Mouse (Mus musculus) heart, embryonic 16.5 days (tissue): ENCODE measurements around the gene Prm1. TPM values are rescaled to one million over a fixed set of nuclear protein-coding genes. Genes with fewer than 3 reads are reported as not detected.

Source experiments
- ATAC-seq: fragments of 200-750 bp; cut with Nextera tagmentation; replicated peaks from 2 replicates; pipeline ENCODE4 v1.8.0; 2017; ENCODE audit warnings: moderate number of reproducible peaks; ENCODE audit not compliant: insufficient read depth, low FRiP score; ENCODE audit errors: extremely low read depth
- H3K27ac ChIP-seq: fragments of 300-500 bp; sonication (generic); 2 replicates; pipeline ENCODE4 v1.5.1; 2014; ENCODE audit warnings: mild to moderate bottlenecking, low read length, control low read depth, moderate library complexity
- H3K27me3 ChIP-seq: fragments of 300-500 bp; sonication (generic); 2 replicates; pipeline ENCODE4 v1.6.1; 2014; ENCODE audit warnings: low read length, mixed read lengths; ENCODE audit not compliant: control insufficient read depth, insufficient read depth
- H3K36me3 ChIP-seq: fragments of 300-500 bp; sonication (generic); 2 replicates; pipeline ENCODE4 v1.6.1; 2014; ENCODE audit not compliant: control insufficient read depth, insufficient read depth
- H3K4me1 ChIP-seq: fragments of 300-500 bp; sonication (generic); 2 replicates; pipeline ENCODE4 v1.6.1; 2014; ENCODE audit warnings: low read length, mixed read lengths; ENCODE audit not compliant: control insufficient read depth, insufficient read depth
- H3K4me2 ChIP-seq: fragments of 300-500 bp; sonication (generic); 2 replicates; pipeline ENCODE4 v1.6.1; 2014; ENCODE audit warnings: low read depth, mild to moderate bottlenecking, control low read depth, low read length
- H3K4me3 ChIP-seq: fragments of 300-500 bp; sonication (generic); 2 replicates; pipeline ENCODE4 v1.5.1; 2014; ENCODE audit warnings: mild to moderate bottlenecking, control low read depth, low read length
- H3K9ac ChIP-seq: fragments of 300-500 bp; sonication (generic); 2 replicates; pipeline ENCODE4 v1.6.1; 2014; ENCODE audit warnings: low read length, control low read depth
- H3K9me3 ChIP-seq: fragments of 300-500 bp; sonication (generic); replicated peaks from 2 replicates; pipeline ENCODE4 v1.6.1; 2016; ENCODE audit warnings: low read length; ENCODE audit not compliant: control insufficient read depth
- whole genome bisulfite sequencing: fragments of 180-500 bp; shearing (Covaris S2); extraction: QIAGEN DNeasy Blood & Tissue Kit; methylation state at CpG from one replicate; pipeline ENCODE4 v1.1.7; 2014; 5-methylcytosine and 5-hydroxymethylcytosine counted together
- polyA plus RNA-seq: library from polyadenylated mRNA; unstranded; fragments of >200 nt; fragmentation: Nextera tagmentation; extraction: Ambion mirVana; gene quantifications from 2 replicates; pipeline ENCODE4 v1.2.1, GENCODE M21; 2015

The Prm1 gene
- polyA plus RNA-seq, 1 experiment from 2014 or later, result 0.58 TPM

DNA sequence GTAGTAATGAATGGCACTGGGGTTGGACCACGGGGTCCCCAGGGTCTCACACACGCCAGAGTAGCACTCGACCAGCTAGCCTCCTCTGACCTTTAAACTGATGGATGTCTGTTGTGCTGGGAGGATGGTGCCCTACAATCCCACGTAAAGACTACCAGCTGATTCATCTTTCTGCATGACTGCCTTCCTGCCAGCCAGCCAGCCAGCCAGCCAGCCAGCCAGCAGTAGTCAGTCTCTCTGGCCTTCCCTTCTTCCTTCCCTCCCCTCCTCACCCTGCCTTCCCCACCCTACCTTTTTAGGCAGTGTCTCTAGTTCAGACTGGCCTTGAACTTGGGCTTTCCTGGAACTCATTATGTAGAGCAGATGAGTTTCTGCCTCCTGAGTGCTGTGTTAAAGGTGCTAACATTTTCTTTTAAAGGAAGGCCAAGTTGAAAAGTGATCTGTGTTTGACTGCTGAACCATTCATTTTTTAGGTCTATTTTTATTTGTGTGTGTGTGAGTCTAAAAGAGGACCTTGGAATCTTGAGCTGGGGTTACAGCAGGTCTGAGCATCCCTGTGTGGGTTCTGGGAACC is 36.7 kb upstream of the Prm1 start:
- Histone ChIP-seq H3K9ac (no peak overlapping the region), H3K27me3 (no peaks in the 10 kb centered on the region), H3K4me3 (no peak overlapping the region), H3K27ac (no peak overlapping the region), H3K4me2 (no peak overlapping the region), H3K36me3 (no peaks in the 10 kb centered on the region), H3K4me1 (peaks cover 45% of the 10 kb centered on the region), H3K9me3 (no peaks in the 10 kb centered on the region)
- 86% methylated on average over 4 of the region's 4 CpGs for WGBS
- ATAC-seq, result no peak

DNA sequence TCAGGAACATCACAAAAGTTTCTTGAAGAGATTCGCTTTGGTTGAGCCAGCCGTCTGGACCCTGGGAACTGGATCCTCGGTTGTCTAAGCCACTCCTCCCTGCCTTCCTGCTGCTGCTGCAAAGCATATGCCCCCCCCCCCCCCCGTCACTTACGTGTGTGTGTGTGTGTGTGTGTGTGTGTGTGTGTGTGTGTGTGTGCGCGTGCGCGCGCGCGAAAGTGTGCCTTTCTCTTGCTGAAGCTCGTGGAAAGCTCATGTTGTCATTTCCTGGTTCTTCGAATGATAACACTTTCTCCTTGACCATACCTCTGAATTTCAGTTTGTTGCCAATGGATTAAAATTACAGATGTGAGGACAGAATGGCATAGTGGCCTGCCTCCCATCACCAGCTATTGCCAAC is 34.4 kb upstream of the Prm1 start:
- no peaks in the 10 kb centered on the region for H3K9me3 ChIP-seq
- no peaks in the 10 kb centered on the region for H3K27me3 ChIP-seq
- no peak overlapping the region for H3K4me3 ChIP-seq
- no peak overlapping the region for H3K4me2 ChIP-seq
- H3K4me1 ChIP-seq, result peaks cover 53% of the 10 kb centered on the region
- 84% methylated on average over 13 of the region's 14 CpGs for WGBS
- H3K36me3 ChIP-seq, result no peaks in the 10 kb centered on the region
- H3K27ac ChIP-seq, result peak overlapping the region; percentile 82; the same call in 1 of the 2 replicates
- no peak for ATAC-seq
- no peak overlapping the region for H3K9ac ChIP-seq

DNA sequence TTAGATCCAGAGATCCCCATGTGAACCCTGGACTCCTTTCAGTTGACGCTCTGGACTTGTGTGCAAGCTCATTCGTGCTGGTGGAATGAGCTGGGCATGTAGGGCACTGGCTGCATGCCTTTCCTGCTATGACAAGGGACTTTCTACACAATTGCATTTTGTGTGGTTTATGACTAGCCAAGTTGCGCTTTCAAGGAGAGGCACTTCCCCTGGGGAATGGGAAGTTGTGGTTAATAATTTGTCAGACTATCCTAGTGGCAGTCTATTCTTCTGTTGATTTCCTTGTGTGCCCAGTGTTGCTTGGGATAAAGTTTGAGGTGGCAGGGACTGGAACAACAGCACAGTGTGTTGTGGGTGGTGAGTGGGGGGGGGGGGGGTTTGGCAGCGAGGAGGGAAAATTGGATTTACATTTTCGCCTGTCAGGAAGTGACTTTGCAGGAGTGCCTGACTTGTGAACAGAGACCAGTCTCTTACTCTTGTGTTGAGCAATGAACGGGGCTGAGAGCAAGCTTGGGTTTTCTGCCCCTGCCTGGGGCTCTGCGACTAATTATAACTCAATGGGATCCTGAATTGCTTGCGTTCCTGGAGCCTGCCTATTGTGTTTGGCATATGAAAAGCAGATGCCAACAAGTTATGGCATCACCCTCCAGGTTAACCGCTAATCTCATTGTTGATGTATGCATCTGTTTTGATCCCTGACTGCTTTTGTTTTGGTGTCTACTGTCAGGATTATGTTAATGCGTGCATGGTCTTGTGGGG is 33.0 kb upstream of the Prm1 start:
- Histone ChIP-seq H3K4me3 (no peak overlapping the region), H3K9ac (peak overlapping the region; percentile 18), H3K4me2 (peak overlapping the region; percentile 34), H3K9me3 (no peaks in the 10 kb centered on the region), H3K27ac (peak overlapping the region; percentile 82), H3K4me1 (peaks cover 43% of the 10 kb centered on the region), H3K27me3 (no peaks in the 10 kb centered on the region), H3K36me3 (no peaks in the 10 kb centered on the region)
- 30% methylated on average over 10 of the region's 10 CpGs for WGBS
- ATAC-seq, result peak; percentile 47; the same call in 1 of the 2 replicates

DNA sequence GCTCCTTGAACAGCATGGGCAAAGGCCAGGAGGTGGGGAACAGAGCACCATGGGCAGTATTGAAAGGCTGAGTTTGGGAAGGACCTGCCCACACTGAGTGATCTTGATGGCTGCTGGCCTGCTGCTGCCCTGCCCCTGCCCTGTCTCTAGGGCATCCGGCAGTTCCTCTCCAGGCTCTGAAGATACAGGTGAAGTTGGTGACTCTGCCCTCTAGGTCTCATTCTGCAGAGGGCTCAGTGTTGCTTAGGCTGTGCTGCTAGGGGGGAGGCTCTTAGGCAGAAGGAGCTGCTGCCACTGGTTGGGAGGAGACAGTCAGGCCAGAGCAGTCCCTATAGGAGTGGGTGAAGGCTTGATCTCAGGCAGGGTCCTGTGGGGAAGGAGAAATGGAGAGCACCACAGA is 32.3 kb upstream of the Prm1 start:
- no peaks in the 10 kb centered on the region for H3K9me3 ChIP-seq
- peak overlapping the region; percentile 82 for H3K27ac ChIP-seq
- H3K36me3 ChIP-seq, result no peaks in the 10 kb centered on the region
- peak overlapping the region; percentile 18; the same call in 1 of the 2 replicates for H3K9ac ChIP-seq
- ATAC-seq, result no peak
- H3K4me3 ChIP-seq, result no peak overlapping the region
- H3K27me3 ChIP-seq, result no peaks in the 10 kb centered on the region
- WGBS, result 68% methylated on average over 1 of the region's 1 CpGs
- peak overlapping the region; percentile 34; the same call in 1 of the 2 replicates for H3K4me2 ChIP-seq
- H3K4me1 ChIP-seq, result peaks cover 38% of the 10 kb centered on the region

DNA sequence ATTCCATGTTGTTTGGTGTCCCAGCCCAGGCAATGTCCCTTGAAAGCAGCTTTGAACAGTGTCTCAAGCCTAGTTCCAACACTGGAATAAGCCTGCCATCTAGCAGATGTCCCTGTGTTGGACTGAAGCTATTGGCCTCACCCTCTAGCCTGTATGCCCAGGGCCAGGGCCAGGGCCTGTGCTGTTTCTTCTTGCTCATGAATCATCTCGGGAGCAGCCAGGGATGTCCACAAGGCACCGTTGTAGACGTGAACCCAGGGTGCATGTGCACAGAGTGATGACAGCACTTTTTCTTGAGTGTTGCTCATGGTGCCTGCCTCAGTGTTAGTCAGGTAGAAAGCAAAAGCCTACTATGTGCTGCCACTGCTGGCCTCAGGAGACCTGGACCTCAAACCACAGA is 31.6 kb upstream of the Prm1 start:
- Histone ChIP-seq H3K4me2 (no peak overlapping the region), H3K9ac (no peak overlapping the region), H3K9me3 (no peaks in the 10 kb centered on the region), H3K27me3 (no peaks in the 10 kb centered on the region), H3K36me3 (no peaks in the 10 kb centered on the region), H3K4me1 (peaks cover 34% of the 10 kb centered on the region), H3K4me3 (no peak overlapping the region), H3K27ac (0 out of 2 replicates have a peak overlapping the region, but pooled peaks have one; percentile 82)
- ATAC-seq, result no peak
- whole genome bisulfite sequencing, result 78% methylated on average over 3 of the region's 3 CpGs

DNA sequence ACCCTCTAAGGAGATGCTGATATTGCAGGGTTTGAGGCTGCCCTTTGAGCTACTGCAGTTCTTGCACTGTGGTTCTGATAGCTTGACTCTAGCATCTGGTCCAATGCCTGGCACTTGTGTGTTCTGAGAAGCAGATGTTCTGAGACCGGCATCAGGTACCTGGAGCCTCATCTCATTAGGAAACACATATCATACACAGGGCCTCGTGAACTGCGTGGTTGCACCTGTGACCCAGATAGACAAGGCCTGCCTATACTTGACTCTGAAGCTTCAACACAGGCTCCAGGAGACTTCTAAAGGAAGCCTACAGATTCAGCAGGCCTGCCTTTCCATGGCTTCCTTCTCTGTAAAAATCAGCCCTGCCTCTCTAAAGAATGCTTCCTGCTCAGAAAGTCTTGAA is 30.7 kb upstream of the Prm1 start:
- Histone ChIP-seq H3K4me3 (no peak overlapping the region), H3K4me1 (peaks cover 33% of the 10 kb centered on the region), H3K27me3 (no peaks in the 10 kb centered on the region), H3K9ac (no peak overlapping the region), H3K9me3 (no peaks in the 10 kb centered on the region), H3K27ac (no peak overlapping the region), H3K4me2 (peak overlapping the region; percentile 95; the same call in 1 of the 2 replicates), H3K36me3 (no peaks in the 10 kb centered on the region)
- 84% methylated on average over 3 of the region's 3 CpGs for WGBS
- no peak for ATAC-seq

DNA sequence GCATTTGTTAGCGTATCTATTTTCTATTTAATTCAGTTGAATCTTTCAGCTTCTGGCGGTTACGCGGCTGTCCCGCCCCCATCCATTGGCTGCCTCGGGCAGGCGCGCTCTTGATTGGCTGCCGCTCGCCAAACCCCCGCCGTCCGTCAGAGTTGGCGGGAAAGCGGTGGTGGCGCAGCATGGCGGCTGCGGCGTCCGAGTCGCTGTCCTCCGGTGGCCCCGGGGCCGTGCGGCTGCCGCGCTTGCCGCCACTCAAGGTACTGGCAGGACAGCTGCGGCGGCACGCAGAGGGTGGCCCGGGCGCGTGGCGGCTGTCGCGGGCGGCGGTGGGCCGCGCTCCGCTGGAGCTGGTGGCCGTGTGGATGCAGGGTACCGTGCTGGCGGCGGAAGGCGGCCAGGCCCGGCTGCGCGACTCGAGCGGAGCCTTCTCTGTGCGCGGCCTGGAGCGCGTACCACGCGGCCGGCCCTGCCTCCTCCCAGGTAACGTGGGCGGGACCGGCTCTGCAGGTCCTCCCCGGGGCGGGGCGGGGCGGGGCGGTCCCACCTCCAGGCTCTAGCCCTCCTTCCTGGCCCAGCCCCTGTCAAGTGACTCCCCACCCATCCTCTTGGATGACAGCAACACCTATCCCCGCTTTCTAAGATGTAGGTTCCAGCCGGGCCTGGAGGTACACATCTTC is 29.4 kb upstream of the Prm1 start, which contains the start of gene Rmi2:
Gene Rmi2, plus strand, starts transcription at position 149 of the 677 bp plus-strand sequence.
- Histone ChIP-seq H3K4me1 (peaks cover 33% of the 10 kb centered on the region), H3K4me2 (peak within 1 kb of the TSS; percentile 95), H3K27me3 (no peaks in the 10 kb centered on the region), H3K9ac (peak within 1 kb of the TSS; percentile 91), H3K36me3 (no peaks in the 10 kb centered on the region), H3K27ac (peak within 1 kb of the TSS; percentile 81), H3K9me3 (no peaks in the 10 kb centered on the region), H3K4me3 (peak within 1 kb of the TSS; percentile 91)
- peak; percentile 81 for ATAC-seq
- WGBS, result under 1% methylated on average over 67 of the region's 69 CpGs

DNA sequence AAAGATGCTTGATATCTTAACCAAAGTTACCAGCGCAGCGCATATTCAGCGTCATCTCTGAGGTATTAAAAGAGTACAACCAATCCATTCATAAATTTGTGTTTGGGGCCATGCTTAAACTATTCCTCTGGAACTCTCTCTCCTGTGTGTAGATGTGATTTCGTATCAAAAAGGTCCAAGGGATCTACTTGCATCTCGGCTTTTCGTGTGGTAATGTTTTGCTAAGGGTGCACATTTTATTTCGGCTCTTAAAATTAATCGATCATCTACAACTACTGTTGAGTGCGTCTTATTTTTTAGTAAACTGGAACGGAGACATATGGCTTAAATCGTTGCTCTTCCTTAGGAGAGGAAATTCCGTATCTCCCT is 28.9 kb upstream of the Prm1 start:
- H3K27me3 ChIP-seq, result no peaks in the 10 kb centered on the region
- WGBS, result 5% methylated on average over 12 of the region's 12 CpGs
- no peaks in the 10 kb centered on the region for H3K36me3 ChIP-seq
- peak overlapping the region; percentile 95 for H3K4me2 ChIP-seq
- no peak overlapping the region; the same call in 1 of the 2 replicates for H3K27ac ChIP-seq
- H3K4me3 ChIP-seq, result peak overlapping the region; percentile 91
- no peak for ATAC-seq
- peaks cover 28% of the 10 kb centered on the region for H3K4me1 ChIP-seq
- H3K9ac ChIP-seq, result peak overlapping the region; percentile 72
- H3K9me3 ChIP-seq, result no peaks in the 10 kb centered on the region

DNA sequence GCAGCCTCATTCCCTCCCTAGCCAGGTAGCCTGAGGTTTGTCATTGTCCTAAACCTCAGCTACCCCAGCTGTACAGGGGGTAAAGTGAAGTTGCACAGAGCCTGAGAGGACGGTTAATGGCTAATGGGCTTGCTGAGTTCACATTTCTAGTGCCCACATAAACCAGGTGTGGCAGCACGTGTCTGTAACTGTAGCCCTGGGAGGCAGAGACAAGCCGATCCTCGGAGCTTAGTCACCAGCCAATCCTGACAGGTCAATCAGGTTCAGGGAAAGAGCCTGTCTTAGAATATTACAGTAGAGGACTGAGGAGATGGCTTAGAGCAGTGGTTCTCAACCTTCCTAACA is 22.8 kb upstream of the Prm1 start:
- Histone ChIP-seq H3K27ac (no peak overlapping the region), H3K9me3 (no peaks in the 10 kb centered on the region; the same call in 1 of the 2 replicates), H3K4me3 (no peak overlapping the region), H3K9ac (no peak overlapping the region), H3K4me1 (no peaks in the 10 kb centered on the region), H3K27me3 (no peaks in the 10 kb centered on the region), H3K4me2 (no peak overlapping the region), H3K36me3 (no peaks in the 10 kb centered on the region)
- no peak for ATAC-seq
- WGBS, result 62% methylated on average over 4 of the region's 4 CpGs
